Mouse (Mus musculus): Measurements from ENCODE around the gene Tmem106c.

DNA sequence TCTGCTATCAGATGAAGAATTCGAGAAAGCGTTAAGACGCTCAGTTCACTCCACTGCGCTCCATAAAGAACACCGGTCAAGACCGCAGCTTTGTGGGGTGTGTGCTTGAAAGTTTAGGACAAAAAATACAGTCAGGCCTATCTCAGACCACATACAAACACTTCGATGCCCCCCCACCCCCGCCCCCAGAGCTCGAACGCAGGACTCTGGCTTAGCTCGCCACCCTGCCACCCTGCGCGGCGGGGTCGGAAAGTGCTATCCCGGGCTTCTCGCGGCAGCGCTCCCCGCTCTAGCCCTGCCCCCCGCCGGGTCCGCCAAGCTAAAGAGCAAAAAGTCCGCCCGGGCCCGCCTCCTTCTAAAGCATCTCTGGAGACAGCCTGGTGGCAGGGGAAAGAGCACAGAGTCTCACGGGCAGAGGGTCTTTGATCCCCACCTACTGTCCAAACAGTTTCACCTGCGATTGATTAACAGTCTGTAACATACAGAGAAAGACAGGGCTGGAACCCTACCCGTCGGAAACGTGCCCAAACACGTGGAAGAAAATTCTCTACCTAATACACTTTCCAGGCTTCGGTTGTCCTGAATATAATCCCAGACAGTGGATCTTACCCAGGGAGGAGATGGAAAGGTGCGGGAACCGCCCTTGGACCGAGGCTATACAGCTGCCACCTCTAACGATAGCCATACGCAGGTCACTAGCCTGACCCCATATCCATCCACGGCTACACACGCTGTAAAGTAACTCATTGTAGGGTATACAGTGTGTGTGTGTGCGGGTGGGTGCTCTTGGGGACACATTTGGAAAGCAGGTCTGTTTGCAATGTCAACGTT is 39.2 kb downstream of the Tmem106c start:
- TF ChIP-seq CTCF (IDR thresholded peaks at IDR 0.05; ENCODE audit: low read depth) (no peak), EP300 (optimal IDR thresholded peaks at IDR 0.05) (no peak)
